Mouse (Mus musculus) thymus, adult 2 months (tissue): ENCODE data around the gene Sema3b. TPM values are rescaled to one million over a fixed set of nuclear protein-coding genes. Genes with fewer than 3 reads are reported as not detected.

ENCODE experiments used
- DNase-seq: peaks from one replicate; pipeline ENCODE4 v3.0.0; 2021
- H3K27ac ChIP-seq: fragments of 200-500 bp; 2 replicates; pipeline ENCODE4 v1.5.1; 2012; ENCODE audit warnings: low read length, control low read depth; ENCODE audit not compliant: control insufficient read depth, insufficient read depth
- H3K27me3 ChIP-seq: fragments of 200-500 bp; 2 replicates; pipeline ENCODE4 v1.6.1; 2012; ENCODE audit warnings: mild to moderate bottlenecking, low read length, moderate library complexity, mixed read lengths; ENCODE audit not compliant: control insufficient read depth, insufficient read depth
- H3K36me3 ChIP-seq: fragments of 200-500 bp; 2 replicates; pipeline ENCODE4 v1.6.1; 2012; ENCODE audit warnings: mild to moderate bottlenecking, low read length, moderate library complexity; ENCODE audit not compliant: control insufficient read depth, insufficient read depth
- H3K4me1 ChIP-seq: fragments of 200-500 bp; replicated peaks from 2 replicates; pipeline ENCODE4 v1.6.1; 2012; ENCODE audit warnings: low read length; ENCODE audit not compliant: control insufficient read depth, insufficient read depth
- H3K4me3 ChIP-seq: fragments of 200-500 bp; 2 replicates; pipeline ENCODE4 v1.5.1; 2012; ENCODE audit warnings: mild to moderate bottlenecking, low read length, control low read depth, moderate library complexity; ENCODE audit not compliant: control insufficient read depth, insufficient read depth
- CTCF ChIP-seq: fragments of 200-500 bp; IDR thresholded peaks from 2 replicates; pipeline ENCODE4 v1.5.1; 2012; ENCODE audit warnings: mild to moderate bottlenecking, control low read depth, low read length, moderate library complexity, borderline replicate concordance; ENCODE audit not compliant: control insufficient read depth, poor library complexity, insufficient read depth; ENCODE audit errors: extremely low read depth
- POLR2A ChIP-seq: fragments of 200-500 bp; IDR thresholded peaks from 2 replicates; pipeline ENCODE4 v1.6.1; 2012; ENCODE audit warnings: mild to moderate bottlenecking, low read length, control low read depth, moderate library complexity; ENCODE audit not compliant: control insufficient read depth, poor library complexity, insufficient read depth; ENCODE audit errors: extremely low read depth
- WGBS: fragments of 180-500 bp; shearing (Covaris S2); methylation state at CpG from one replicate; pipeline ENCODE4 v1.1.7; 2018; 5-methylcytosine and 5-hydroxymethylcytosine counted together
- polyA plus RNA-seq: library from polyadenylated mRNA; depleted of rRNA; stranded (reverse); fragments of >200 nt; gene quantifications from 2 replicates; pipeline ENCODE4 v1.2.3, GENCODE M21; 2012

The Sema3b gene
- polyA plus RNA-seq, 1 experiment = 4.9 TPM

DNA sequence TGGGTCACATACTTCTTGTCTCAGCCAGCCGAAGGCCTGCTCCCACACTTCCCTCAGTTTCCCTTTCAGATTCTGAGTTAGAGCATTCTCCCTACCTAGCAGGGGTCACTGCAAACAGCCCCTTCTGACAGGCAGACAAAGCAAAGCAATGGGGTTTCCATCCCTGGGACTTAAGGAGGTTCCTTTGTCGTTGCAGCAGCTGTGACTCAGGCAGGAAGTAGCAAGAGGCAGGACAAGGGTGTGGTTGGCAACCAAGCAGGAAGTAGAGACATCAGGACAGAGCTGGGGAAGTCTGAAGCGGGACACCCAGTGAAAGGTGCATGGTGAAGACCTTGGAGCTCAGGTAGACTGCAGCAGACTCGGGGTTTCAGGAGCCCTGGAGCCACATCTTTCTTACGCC is 15.5 kb upstream of the Sema3b start:
- TF ChIP-seq POLR2A = no peak
- no peak for TF ChIP-seq CTCF
- 22% methylated on average over 5 of the region's 5 CpGs for WGBS
- DNase-seq = peak; percentile 65

GRCm38 (mm10) chr9:107620954-107621353 is 11.9 kb upstream of the Sema3b start:
- no peaks in the 10 kb centered on the region for H3K27me3 ChIP-seq
- H3K27ac ChIP-seq = no peak overlapping the region
- peaks cover 48% of the 10 kb centered on the region for H3K36me3 ChIP-seq
- TF ChIP-seq POLR2A = no peak
- TF ChIP-seq CTCF = no peak
- no peak for DNase-seq
- peaks cover 23% of the 10 kb centered on the region for H3K4me1 ChIP-seq
- H3K4me3 ChIP-seq = no peak overlapping the region

More for the DNA sequence above, 15.5 kb upstream of the Sema3b start:
- peaks cover 59% of the 10 kb centered on the region for H3K4me1 ChIP-seq
- peak overlapping the region; percentile 9 for H3K4me3 ChIP-seq
- peak overlapping the region; percentile 86 for H3K27ac ChIP-seq
- H3K36me3 ChIP-seq = peaks cover 14% of the 10 kb centered on the region
- no peaks in the 10 kb centered on the region for H3K27me3 ChIP-seq

DNA sequence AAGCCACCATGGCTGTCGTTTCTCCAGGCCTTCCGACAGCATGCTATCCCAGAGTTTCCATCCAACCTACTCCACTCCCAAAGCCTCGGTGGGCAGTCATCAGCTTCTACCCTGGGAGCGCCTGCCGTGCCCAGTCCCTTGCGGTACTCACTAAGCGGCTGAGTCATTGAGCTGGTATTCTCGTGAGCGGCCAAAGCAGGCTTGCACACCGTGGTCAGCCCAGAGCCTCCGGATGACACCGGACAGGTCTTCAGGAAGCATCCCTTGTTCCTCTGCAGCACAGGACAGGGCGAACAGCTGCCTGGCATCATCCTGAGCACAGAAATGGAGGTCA is 10.5 kb upstream of the Sema3b start:
- no peak for DNase-seq
- WGBS = 93% methylated on average over 13 of the region's 13 CpGs
- Histone ChIP-seq H3K27me3 (no peaks in the 10 kb centered on the region), H3K4me1 (peaks cover 11% of the 10 kb centered on the region), H3K27ac (no peak overlapping the region), H3K36me3 (peaks cover 63% of the 10 kb centered on the region), H3K4me3 (no peak overlapping the region)
- TF ChIP-seq CTCF = no peak
- TF ChIP-seq POLR2A = no peak

DNA sequence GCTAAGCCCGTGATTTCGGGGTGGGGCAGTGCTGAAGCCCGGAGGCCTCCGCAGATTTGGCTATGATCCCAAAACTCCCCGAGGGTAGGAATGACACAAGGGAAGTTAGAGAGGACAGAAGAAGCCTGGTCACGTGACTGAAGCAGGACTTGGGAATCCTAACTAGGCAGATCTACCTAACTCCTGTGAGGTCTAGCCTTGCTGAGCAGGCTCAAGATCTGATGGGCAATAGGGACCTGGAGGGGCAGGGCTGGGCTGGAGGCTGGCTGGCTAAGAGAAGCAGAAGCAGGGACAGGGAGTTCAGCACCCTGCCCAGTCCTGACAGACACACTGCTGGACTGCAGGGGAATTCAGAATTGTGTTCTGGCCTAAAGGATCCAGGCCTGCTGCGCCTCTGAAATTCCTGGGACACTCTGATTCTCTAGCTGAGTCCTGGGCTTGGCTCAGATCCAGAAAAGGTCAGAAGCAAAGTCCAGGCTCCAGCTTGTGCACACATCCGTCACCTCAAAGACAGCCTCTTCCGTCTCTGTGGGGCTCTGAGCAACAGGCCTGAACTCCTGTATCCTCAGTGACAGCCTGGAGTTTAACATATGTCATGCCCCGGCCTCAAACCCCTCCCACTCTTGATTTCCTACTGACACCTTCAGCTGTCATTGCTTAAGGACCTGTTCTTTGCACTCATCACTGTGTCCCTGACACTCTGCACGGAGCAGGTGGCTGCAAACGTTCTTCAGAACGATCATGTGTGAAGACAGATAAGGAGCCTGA is 9.9 kb upstream of the Sema3b start:
- TF ChIP-seq CTCF (no peak), POLR2A (no peak)
- H3K4me1 ChIP-seq = peaks cover 5% of the 10 kb centered on the region
- H3K27ac ChIP-seq = no peak overlapping the region
- H3K36me3 ChIP-seq = peaks cover 68% of the 10 kb centered on the region
- 90% methylated on average over 13 of the region's 13 CpGs for whole genome bisulfite sequencing
- H3K4me3 ChIP-seq = no peak overlapping the region
- DNase-seq = no peak
- H3K27me3 ChIP-seq = no peaks in the 10 kb centered on the region

GRCm38 (mm10) chr9:107618098-107618497 is 9.1 kb upstream of the Sema3b start:
- no peak overlapping the region for H3K4me3 ChIP-seq
- H3K4me1 ChIP-seq = peaks cover 1% of the 10 kb centered on the region; the same call in 1 of the 2 replicates
- no peak for DNase-seq
- no peak overlapping the region for H3K27ac ChIP-seq
- H3K36me3 ChIP-seq = peaks cover 71% of the 10 kb centered on the region
- TF ChIP-seq CTCF (no peak), POLR2A (no peak)
- no peaks in the 10 kb centered on the region for H3K27me3 ChIP-seq
- 97% methylated on average over 6 of the region's 6 CpGs for WGBS

- Histone ChIP-seq H3K4me3 (no peak overlapping the region), H3K36me3 (peaks cover 71% of the 10 kb centered on the region), H3K4me1 (peaks cover 5% of the 10 kb centered on the region; the same call in 1 of the 2 replicates), H3K27ac (no peak overlapping the region), H3K27me3 (no peaks in the 10 kb centered on the region)
- WGBS = 89% methylated on average over 2 of the region's 2 CpGs
- no peak for TF ChIP-seq CTCF
- TF ChIP-seq POLR2A = no peak
- no peak for DNase-seq
These were observed 8.4 kb upstream of the Sema3b start for GRCm38 (mm10) chr9:107617461-107617860.
